Mouse (Mus musculus): ENCODE results near the gene Prol1. TPM values are rescaled to one million over a fixed set of nuclear protein-coding genes. Genes with fewer than 3 reads are reported as not detected.

The Prol1 gene
- not detected in 2 replicates for polyA plus RNA-seq (2012; rRNA removed; ENCODE audit: low replicate concordance)

GRCm38 (mm10) chr5:88317012-88317411 lies at the start of gene Prol1:
Gene Prol1 (plus strand): TSS chr5:88317312.

GRCm38 (mm10) chr5:88268619-88269018 lies 48.5 kb upstream of the Prol1 start, which contains the start of gene Gm7714:
Gene Gm7714 (plus strand): TSS chr5:88268919.

GRCm38 (mm10) chr5:88375808-88376207 lies 58.7 kb downstream of the Prol1 start, which contains the start of gene Amtn:
Gene Amtn (plus strand): TSS chr5:88376108.

Other genes starting within 250 kb of the Prol1 start
- not detected in 2 replicates for gene Smr2, start 230.8 kb upstream of the Prol1 start, polyA plus RNA-seq (2012; rRNA removed; ENCODE audit: low replicate concordance)
- gene Gm11116, start 205.8 kb upstream of the Prol1 start, polyA plus RNA-seq (2012; rRNA removed; ENCODE audit: low replicate concordance), result not detected in 2 replicates
- gene Gm11115, start 163.2 kb upstream of the Prol1 start, polyA plus RNA-seq (2012; rRNA removed; ENCODE audit: low replicate concordance), result not detected in 2 replicates
- not detected in 2 replicates for gene Gm7714, start 48.4 kb upstream of the Prol1 start, polyA plus RNA-seq (2012; rRNA removed; ENCODE audit: low replicate concordance)
- gene Amtn, start 58.8 kb downstream of the Prol1 start, polyA plus RNA-seq (2012; rRNA removed; ENCODE audit: low replicate concordance), result not detected in 2 replicates
- not detected in 2 replicates for gene Ambn, start 138.7 kb downstream of the Prol1 start, polyA plus RNA-seq (2012; rRNA removed; ENCODE audit: low replicate concordance)
- 0.01 TPM in 1 of 2 replicates, not detected in the other for gene Enam, start 170.7 kb downstream of the Prol1 start, polyA plus RNA-seq (2012; rRNA removed; ENCODE audit: low replicate concordance)
- gene Jchain, start 210.6 kb downstream of the Prol1 start, polyA plus RNA-seq (2012; rRNA removed; ENCODE audit: low replicate concordance), result 585 and 622 TPM in 2 replicates
- 2.5 TPM in 2 replicates for gene Utp3, start 237.2 kb downstream of the Prol1 start, polyA plus RNA-seq (2012; rRNA removed; ENCODE audit: low replicate concordance)
- 3.7 and 4.6 TPM in 2 replicates for gene Rufy3, start 247.7 kb downstream of the Prol1 start, polyA plus RNA-seq (2012; rRNA removed; ENCODE audit: low replicate concordance)

All from duodenum, adult 2 months (tissue).